ENCODE assay signal across 8 mouse cellular contexts in the genomic region with DNA sequence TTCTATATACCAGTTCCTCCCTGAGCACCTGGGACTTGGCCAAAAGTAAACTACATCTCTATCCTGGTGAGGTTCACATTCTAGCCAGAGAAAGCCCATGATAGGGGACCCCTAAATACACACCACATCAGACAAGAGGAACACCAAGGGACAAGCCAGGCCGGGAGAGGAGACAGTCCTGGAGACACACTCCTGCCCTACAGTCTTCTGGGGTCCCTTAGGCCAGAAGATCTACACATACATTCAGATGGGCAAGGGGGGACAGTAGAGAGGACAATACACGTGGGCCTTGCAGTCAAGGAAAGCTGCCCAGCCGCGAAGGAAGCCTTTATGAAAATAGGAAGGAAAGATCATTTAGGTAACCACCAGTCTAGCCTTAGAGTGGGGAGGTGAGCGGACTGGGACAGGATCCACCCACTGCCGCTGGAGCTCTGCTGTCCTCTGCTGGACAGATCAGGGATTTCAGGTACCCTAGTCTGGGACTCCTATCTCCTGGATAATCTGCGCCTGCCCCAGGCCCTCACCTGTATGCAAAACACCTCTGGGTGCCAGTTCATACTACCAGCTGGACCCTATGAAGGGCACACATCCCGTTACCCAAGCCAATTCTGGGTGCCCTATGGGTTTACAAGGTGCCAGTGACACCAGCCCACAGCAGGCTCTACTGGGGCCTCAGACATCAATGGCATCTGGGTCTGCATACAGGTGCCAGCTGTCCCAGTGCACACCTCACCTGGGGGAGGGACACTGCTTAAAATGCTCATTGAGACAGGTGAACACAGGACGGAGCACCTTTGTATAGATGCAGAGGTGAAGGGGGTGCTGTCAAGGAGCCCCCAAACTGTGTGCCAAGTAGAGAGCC. TPM values are rescaled to one million over a fixed set of nuclear protein-coding genes. Genes with fewer than 3 reads are reported as not detected.
DNase-seq lines count a peak whose midpoint lies in the region; ATAC-seq lines count a peak whose summit lies in the region.

No protein-coding gene starts in this region.

- ATAC-seq in megakaryocyte-erythroid progenitor cell, adult 5-6 weeks (replicated peaks; ENCODE audit: low FRiP score, low TSS enrichment, poor library complexity, severe bottlenecking), result peak; percentile 90

- peak; percentile 47 for DNase-seq in WW6 (ENCODE audit: low read depth, low spot score)
- peak; percentile 95 to 97 for DNase-seq in cerebellum, postnatal 25 days
- DNase-seq in frontal cortex, postnatal 36 days (ENCODE audit: low spot score in 2 of 2), result peak; percentile 76 to 78
- DNase-seq in hindlimb bud, embryonic 11.5 days (ENCODE audit: extremely low spot score, low read depth, low spot score), result peak; percentile 30
- peak; percentile 79 to 89 for DNase-seq in left cerebral cortex, adult 18-20 months (ENCODE audit: low spot score in 2 of 2)
- DNase-seq in right cerebral cortex, postnatal 4 days, result peak; percentile 84
- peak; percentile 68 to 87 for DNase-seq in urinary bladder, postnatal 4 days (ENCODE audit: low spot score in 2 of 2)

RNA-seq across cellular contexts. Expression of a gene that starts 35.2 kb away (rescaled TPM):
- under 1 TPM; 0.80 to 0.88 TPM for total RNA-seq in left cerebral cortex, adult 18-20 months (2021)
- 0.45 TPM in 1 of 2 replicates, not detected in the other for total RNA-seq in megakaryocyte-erythroid progenitor cell, adult 5-6 weeks (2014; fragmentation: Nextera tagmentation)
- not detected in 2 replicates for total RNA-seq in megakaryocyte-erythroid progenitor cell, adult 5-6 weeks (2017)

RNA-seq across cellular contexts. Expression of a gene that starts 40.7 kb away (rescaled TPM):
- total RNA-seq in left cerebral cortex, adult 18-20 months (2021), result 1 to 10 TPM; 4.8 to 5.4 TPM
- 17.2 and 19.8 TPM in 2 replicates for total RNA-seq in megakaryocyte-erythroid progenitor cell, adult 5-6 weeks (2014; fragmentation: Nextera tagmentation)
- total RNA-seq in megakaryocyte-erythroid progenitor cell, adult 5-6 weeks (2017), result 2.8 and 3.6 TPM in 2 replicates

RNA-seq across cellular contexts. Expression of a gene that starts 57.5 kb away (rescaled TPM):
- 1 to 10 TPM; 1.7 to 1.8 TPM for total RNA-seq in left cerebral cortex, adult 18-20 months (2021)
- total RNA-seq in megakaryocyte-erythroid progenitor cell, adult 5-6 weeks (2014; fragmentation: Nextera tagmentation), result not detected in 2 replicates
- not detected in 2 replicates for total RNA-seq in megakaryocyte-erythroid progenitor cell, adult 5-6 weeks (2017)

Comparison
In these comparisons a context has a peak if more than half of its experiments do, and no peak if none do; other contexts are left out.
1. Peak in every context shown above with its lines: DNase-seq and ATAC-seq.
2. DNase-seq: peak in every context shown above with its lines; median percentile 96 in cerebellum, postnatal 25 days; 84 in left cerebral cortex, adult 18-20 months; 84 in right cerebral cortex, postnatal 4 days; 78 in urinary bladder, postnatal 4 days; 77 in frontal cortex, postnatal 36 days; 47 in WW6; 30 in hindlimb bud, embryonic 11.5 days.